25 mouse cellular contexts compared by ENCODE assay signal in the genomic region with DNA sequence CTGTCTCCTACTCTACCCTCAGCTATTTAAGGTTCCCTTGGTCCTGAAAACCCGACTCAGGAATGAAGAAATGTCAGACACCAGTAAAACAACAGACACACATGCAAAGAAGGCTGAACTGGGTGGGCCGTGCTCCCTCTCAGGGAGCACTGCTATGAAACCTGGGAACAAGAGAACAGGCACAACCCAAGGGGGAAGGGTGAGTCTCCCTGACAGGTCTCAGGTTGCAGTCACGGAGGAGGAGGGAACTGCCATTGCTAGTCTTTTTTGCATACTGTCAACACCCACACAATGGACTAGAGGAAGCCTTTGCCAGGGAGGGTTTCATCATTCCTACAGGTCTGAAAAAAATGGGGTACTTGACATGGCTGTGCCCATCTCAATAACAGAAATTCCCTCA. TPM values are rescaled to one million over a fixed set of nuclear protein-coding genes. Genes with fewer than 3 reads are reported as not detected.
"Had no signal": no experiment of that assay in that cellular context is flagged by ENCODE, and none has a peak within 500 bp of the region (broad histone marks: within the 10 kb centered on the region; RNA-seq: fewer than 3 reads in every experiment).

No protein-coding gene starts in this region.

- DNase-seq: kidney, adult 2 months; kidney, postnatal 14 days; kidney, postnatal 4 days; left cerebral cortex, postnatal 4 days; liver, postnatal 0 days; lung, embryonic 14.5 days; right cerebral cortex, adult 18-20 months; right cerebral cortex, postnatal 14 days; right cerebral cortex, postnatal 4 days; thymus, adult 18-20 months; thymus, postnatal 14 days; thymus, postnatal 4 days had no signal

- H3K27me3 ChIP-seq: limb, embryonic 12.5 days; limb, embryonic 15.5 days; midbrain, embryonic 15.5 days; neural tube, embryonic 12.5 days; neural tube, embryonic 15.5 days had no signal

- H3K4me1 ChIP-seq: midbrain, embryonic 12.5 days; midbrain, embryonic 15.5 days; neural tube, embryonic 12.5 days; neural tube, embryonic 15.5 days had no signal

- H3K36me3 ChIP-seq: limb, embryonic 12.5 days; limb, embryonic 15.5 days; midbrain, embryonic 12.5 days; midbrain, embryonic 15.5 days; neural tube, embryonic 12.5 days; neural tube, embryonic 15.5 days had no signal

- H3K27ac ChIP-seq: limb, embryonic 12.5 days; limb, embryonic 15.5 days; liver, embryonic 14.5 days; macrophage; midbrain, embryonic 12.5 days; midbrain, embryonic 15.5 days; neural tube, embryonic 12.5 days; neural tube, embryonic 15.5 days; stomach, postnatal 0 days had no signal

- H3K9me3 ChIP-seq: limb, embryonic 12.5 days; limb, embryonic 15.5 days; midbrain, embryonic 12.5 days; midbrain, embryonic 15.5 days; neural tube, embryonic 12.5 days; neural tube, embryonic 15.5 days had no signal

- H3K4me3 ChIP-seq: limb, embryonic 12.5 days; limb, embryonic 15.5 days; midbrain, embryonic 12.5 days; midbrain, embryonic 15.5 days; neural tube, embryonic 12.5 days; neural tube, embryonic 15.5 days had no signal

RNA-seq across cellular contexts. Expression of a gene that starts 23.5 kb away (rescaled TPM):
- total RNA-seq: megakaryocyte, adult 5-6 weeks had no signal
- polyA plus RNA-seq: liver, postnatal 0 days; macrophage had no signal

RNA-seq across cellular contexts. Expression of a gene that starts 49.9 kb away (rescaled TPM):
- total RNA-seq: megakaryocyte, adult 5-6 weeks had no signal
- polyA plus RNA-seq: kidney, adult 2 months; kidney, embryonic 14.5 days; liver, embryonic 11.5 days; liver, postnatal 0 days; lung, embryonic 14.5 days; macrophage; neural tube, embryonic 12.5 days; stomach, embryonic 14.5 days had no signal
